Mouse (Mus musculus) megakaryocyte progenitor cell, adult 5-6 weeks (primary cell): Measurements from ENCODE around the gene Cast. TPM values are rescaled to one million over a fixed set of nuclear protein-coding genes. Genes with fewer than 3 reads are reported as not detected.

Experiments
- ATAC-seq: replicated peaks from 2 replicates; pipeline ENCODE4 v1.8.0; 2016; ENCODE audit warnings: mild to moderate bottlenecking, moderate TSS enrichment, inconsistent platforms; ENCODE audit not compliant: poor library complexity
- total RNA-seq, 2 experiments: library from RNA; stranded (forward) in 1 of 2; stranded (reverse) in 1 of 2; fragments of 157-497, 149-512 nt in 1 of 2; fragments of 200-1000 nt in 1 of 2; gene quantifications; 2 replicates each; pipeline versions ENCODE4 v1.2.3 to v1.2.4; 2015 to 2017

Gene Cast
- total RNA-seq, 2 experiments from 2014 or later = 42.2 to 84.1 TPM

- ATAC-seq = no peak
Observed at GRCm38 (mm10) chr13:74719002-74719401, 89.6 kb downstream of the Cast start.

GRCm38 (mm10) chr13:74696225-74696624 lies 112.4 kb downstream of the Cast start:
- ATAC-seq = no peak

GRCm38 (mm10) chr13:74695497-74696193 lies 113.0 kb downstream of the Cast start:
- no peak for ATAC-seq

Other genes starting within 250 kb of the Cast start
- 137 and 142 TPM in 2 replicates for gene Erap1, start 169.2 kb downstream of the Cast start, total RNA-seq (2015)
- 139 and 142 TPM in 2 replicates for gene Erap1, start 169.2 kb downstream of the Cast start, total RNA-seq (2017)